Mouse (Mus musculus) hindbrain, embryonic 11.5 days (tissue): Measurements from ENCODE around the gene Tnfrsf21. TPM values are rescaled to one million over a fixed set of nuclear protein-coding genes. Genes with fewer than 3 reads are reported as not detected.

ENCODE experiments used
- ATAC-seq: fragments of 200-750 bp; cut with Nextera tagmentation; 2 replicates; pipeline ENCODE4 v1.8.0; 2017; ENCODE audit warnings: mild to moderate bottlenecking, moderate TSS enrichment, moderate library complexity; ENCODE audit not compliant: low FRiP score
- DNase-seq: peaks from one replicate; pipeline ENCODE4 v3.0.0-alpha.2; 2015; ENCODE audit warnings: low spot score
- H3K27ac ChIP-seq: fragments of 300-500 bp; sonication (generic); 2 replicates; pipeline ENCODE4 v1.5.1; 2014; ENCODE audit warnings: mild to moderate bottlenecking, low read depth, low read length
- H3K27me3 ChIP-seq: fragments of 300-500 bp; sonication (generic); 2 replicates; pipeline ENCODE4 v1.6.1; 2014; ENCODE audit warnings: mild to moderate bottlenecking, low read length, moderate library complexity, mixed read lengths; ENCODE audit not compliant: control insufficient read depth, insufficient read depth
- H3K36me3 ChIP-seq: fragments of 300-500 bp; sonication (generic); 2 replicates; pipeline ENCODE4 v1.6.1; 2014; ENCODE audit warnings: mild to moderate bottlenecking, low read length, moderate library complexity, mixed read lengths; ENCODE audit not compliant: control insufficient read depth, insufficient read depth
- H3K4me1 ChIP-seq: fragments of 300-500 bp; sonication (generic); replicated peaks from 2 replicates; pipeline ENCODE4 v1.6.1; 2014; ENCODE audit warnings: low read length, mixed read lengths; ENCODE audit not compliant: control insufficient read depth, insufficient read depth
- H3K4me2 ChIP-seq: fragments of 300-500 bp; sonication (generic); replicated peaks from 2 replicates; pipeline ENCODE4 v1.6.1; 2014; ENCODE audit warnings: mild to moderate bottlenecking, low read depth, low read length
- H3K4me3 ChIP-seq: fragments of 300-500 bp; sonication (generic); 2 replicates; pipeline ENCODE4 v1.5.1; 2014; ENCODE audit warnings: low read depth, low read length
- H3K9ac ChIP-seq: fragments of 300-500 bp; sonication (generic); 2 replicates; pipeline ENCODE4 v1.6.1; 2014; ENCODE audit warnings: low read depth, low read length
- H3K9me3 ChIP-seq: fragments of 300-500 bp; sonication (generic); 2 replicates; pipeline ENCODE4 v1.6.1; 2016; ENCODE audit warnings: low read length; ENCODE audit not compliant: control insufficient read depth
- WGBS: fragments of 180-500 bp; shearing (Covaris S2); extraction: QIAGEN DNeasy Blood & Tissue Kit; methylation state at CpG from one replicate; pipeline ENCODE4 v1.1.7; 2014; 5-methylcytosine and 5-hydroxymethylcytosine counted together
- polyA plus RNA-seq: library from polyadenylated mRNA; unstranded; fragments of >200 nt; fragmentation: Nextera tagmentation; extraction: Ambion mirVana; gene quantifications from 2 replicates; pipeline ENCODE4 v1.2.1, GENCODE M21; 2014

Tnfrsf21 gene
- polyA plus RNA-seq, 1 experiment from 2014 or later = 29.5 TPM

DNA sequence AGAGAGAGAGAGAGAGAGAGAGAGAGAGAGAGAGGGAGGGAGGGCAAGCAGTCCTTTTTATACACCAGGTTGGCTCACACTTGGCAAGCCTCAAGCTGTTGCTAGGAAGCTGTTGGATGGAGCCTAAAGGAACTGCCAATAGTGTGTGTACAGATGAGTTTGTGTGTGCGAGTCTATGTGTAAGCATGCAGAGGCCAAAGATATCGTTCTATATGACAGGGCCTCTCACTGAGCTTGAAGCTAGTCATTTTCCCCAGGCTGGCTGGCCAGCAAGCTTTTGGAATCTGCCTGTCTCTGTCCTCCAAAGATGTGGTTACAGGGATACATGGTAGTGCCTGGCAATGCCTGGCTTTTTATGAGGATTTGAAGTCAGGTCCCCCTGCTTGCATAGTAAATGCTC lies 104.7 kb downstream of the Tnfrsf21 start:
- ATAC-seq = no peak
- no peak overlapping the region for H3K27ac ChIP-seq
- no peaks in the 10 kb centered on the region for H3K36me3 ChIP-seq
- H3K4me1 ChIP-seq = no peaks in the 10 kb centered on the region
- H3K4me2 ChIP-seq = no peak overlapping the region
- H3K4me3 ChIP-seq = no peak overlapping the region
- WGBS = 94% methylated on average over 2 of the region's 2 CpGs
- H3K27me3 ChIP-seq = no peaks in the 10 kb centered on the region
- no peak overlapping the region for H3K9ac ChIP-seq
- no peaks in the 10 kb centered on the region for H3K9me3 ChIP-seq
- no peak for DNase-seq

DNA sequence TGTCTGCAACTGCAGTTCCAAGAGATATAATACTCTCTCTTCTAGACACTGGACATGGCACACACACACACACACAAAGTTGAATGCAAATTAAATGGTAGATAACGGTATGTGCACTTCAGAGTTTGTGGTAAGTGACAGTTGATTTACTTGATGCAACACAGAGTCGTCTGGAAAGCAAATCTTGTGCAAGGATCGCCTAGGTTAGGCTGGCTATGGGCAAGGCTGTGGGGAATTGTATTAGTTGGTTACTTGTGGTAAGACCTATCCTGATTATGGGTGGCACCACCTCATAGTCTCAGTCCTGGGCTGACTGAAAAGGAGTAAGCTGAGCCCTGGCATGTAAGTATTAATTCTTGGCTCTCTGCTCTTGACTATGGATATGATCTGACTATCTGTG lies 112.0 kb downstream of the Tnfrsf21 start:
- Histone ChIP-seq H3K36me3 (no peaks in the 10 kb centered on the region), H3K4me2 (no peak overlapping the region), H3K27ac (no peak overlapping the region), H3K27me3 (no peaks in the 10 kb centered on the region), H3K9me3 (no peaks in the 10 kb centered on the region), H3K9ac (no peak overlapping the region), H3K4me3 (no peak overlapping the region), H3K4me1 (no peaks in the 10 kb centered on the region)
- WGBS = 88% methylated on average over 3 of the region's 3 CpGs
- no peak for DNase-seq
- ATAC-seq = no peak

DNA sequence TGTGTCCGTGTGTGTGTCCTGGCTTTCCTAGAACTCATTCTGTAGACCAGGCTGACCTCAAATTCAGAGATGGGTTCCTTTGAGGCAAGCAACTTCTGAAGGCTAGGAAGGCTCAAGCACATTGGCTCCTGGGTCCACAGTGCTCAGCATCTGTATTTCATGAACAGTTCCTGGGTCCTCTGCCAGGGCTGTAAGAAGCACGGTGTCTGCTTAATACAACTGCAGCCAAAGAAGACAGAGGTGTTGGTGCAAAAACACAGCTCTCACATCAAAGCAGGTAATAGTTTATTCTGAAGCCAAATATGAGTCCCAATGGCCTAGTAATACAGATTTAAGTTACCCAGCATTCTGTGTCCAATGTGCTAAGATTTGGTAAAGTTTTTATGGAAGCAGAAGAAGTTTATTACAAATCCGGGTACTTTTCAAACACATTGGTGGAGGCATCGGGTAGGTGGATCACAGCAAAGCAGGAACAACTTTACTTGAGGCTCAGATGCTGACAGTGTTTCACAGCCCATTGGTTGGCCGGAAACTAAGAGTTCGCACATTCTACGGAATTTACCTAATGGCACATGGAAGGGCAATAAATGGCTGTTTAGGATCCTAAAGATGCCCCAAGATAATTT lies 112.7 kb downstream of the Tnfrsf21 start:
- Histone ChIP-seq H3K27me3 (no peaks in the 10 kb centered on the region), H3K27ac (no peak overlapping the region), H3K4me3 (no peak overlapping the region), H3K36me3 (no peaks in the 10 kb centered on the region), H3K4me2 (no peak overlapping the region), H3K9ac (no peak overlapping the region), H3K4me1 (no peaks in the 10 kb centered on the region), H3K9me3 (no peaks in the 10 kb centered on the region)
- no peak for ATAC-seq
- DNase-seq = no peak
- 87% methylated on average over 7 of the region's 7 CpGs for WGBS

DNA sequence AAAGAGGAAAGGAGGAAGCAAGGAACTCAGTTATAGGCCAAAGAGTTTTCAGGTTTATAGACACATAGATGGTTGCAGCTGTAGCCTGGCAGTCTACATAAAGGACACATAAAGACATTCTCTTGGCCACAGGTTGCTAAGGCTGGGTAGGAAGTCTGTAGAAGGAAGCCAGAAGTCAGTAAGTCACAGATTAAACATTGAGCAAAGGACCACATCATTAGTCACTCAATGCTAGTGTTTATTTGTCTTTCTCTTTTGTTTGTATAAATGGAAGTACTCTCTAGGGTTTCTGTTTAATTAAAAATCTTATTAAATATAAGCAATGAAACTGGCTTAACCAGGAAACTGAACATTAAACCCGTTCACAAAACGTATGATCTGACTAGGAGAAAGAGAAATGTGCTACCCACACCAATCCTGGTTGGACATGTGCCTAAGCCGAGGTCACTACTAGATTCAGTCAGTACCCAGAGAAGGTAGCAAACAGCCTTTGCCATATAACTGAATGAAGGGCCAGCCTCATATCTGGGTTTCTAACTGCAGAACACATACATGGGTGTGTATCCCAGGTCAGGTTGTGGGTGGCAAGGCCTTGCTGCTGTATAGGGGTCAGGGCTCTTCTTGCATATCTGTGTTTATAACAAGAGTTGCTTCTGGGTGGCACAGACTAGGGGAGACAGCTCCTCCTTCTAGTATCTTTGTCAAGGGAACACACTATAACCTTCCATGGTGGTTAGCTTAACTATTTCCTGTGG lies 113.9 kb downstream of the Tnfrsf21 start:
- H3K27ac ChIP-seq = no peak overlapping the region
- WGBS = 93% methylated on average over 3 of the region's 3 CpGs
- no peak for ATAC-seq
- DNase-seq = no peak
- H3K4me1 ChIP-seq = no peaks in the 10 kb centered on the region
- no peak overlapping the region for H3K9ac ChIP-seq
- H3K36me3 ChIP-seq = no peaks in the 10 kb centered on the region
- no peak overlapping the region for H3K4me2 ChIP-seq
- H3K27me3 ChIP-seq = no peaks in the 10 kb centered on the region
- H3K9me3 ChIP-seq = no peaks in the 10 kb centered on the region
- H3K4me3 ChIP-seq = no peak overlapping the region

DNA sequence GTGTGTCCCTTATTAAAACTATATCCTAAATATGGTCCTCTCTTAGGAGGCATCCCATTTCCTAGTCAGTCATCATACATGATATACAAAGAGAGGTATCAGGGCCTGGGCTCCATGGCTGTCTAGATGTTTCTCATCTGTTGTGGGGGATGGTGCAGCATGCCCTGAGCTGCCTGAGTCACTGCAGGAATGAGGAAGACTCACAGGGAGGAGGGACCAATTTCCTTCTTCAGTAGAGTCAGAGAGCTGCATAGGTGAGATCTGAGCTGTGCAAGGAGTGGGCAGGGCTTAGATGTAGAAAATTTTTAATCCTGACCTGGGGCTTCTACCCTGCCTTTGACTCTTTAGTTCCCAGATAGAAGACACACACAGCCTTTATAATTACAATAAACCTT lies 114.5 kb downstream of the Tnfrsf21 start:
- no peaks in the 10 kb centered on the region for H3K9me3 ChIP-seq
- H3K4me3 ChIP-seq = no peak overlapping the region
- no peak overlapping the region for H3K9ac ChIP-seq
- no peak for ATAC-seq
- H3K4me1 ChIP-seq = no peaks in the 10 kb centered on the region
- no peak overlapping the region for H3K4me2 ChIP-seq
- H3K36me3 ChIP-seq = no peaks in the 10 kb centered on the region
- DNase-seq = no peak
- no peak overlapping the region for H3K27ac ChIP-seq
- H3K27me3 ChIP-seq = no peaks in the 10 kb centered on the region

- H3K36me3 ChIP-seq = no peaks in the 10 kb centered on the region
- no peak overlapping the region for H3K9ac ChIP-seq
- no peaks in the 10 kb centered on the region for H3K27me3 ChIP-seq
- no peak overlapping the region for H3K4me2 ChIP-seq
- H3K4me3 ChIP-seq = no peak overlapping the region
- DNase-seq = no peak
- ATAC-seq = no peak
- H3K9me3 ChIP-seq = no peaks in the 10 kb centered on the region
- 87% methylated on average over 5 of the region's 5 CpGs for WGBS
- H3K4me1 ChIP-seq = no peaks in the 10 kb centered on the region
- no peak overlapping the region for H3K27ac ChIP-seq
These were observed 116.1 kb downstream of the Tnfrsf21 start for GRCm38 (mm10) chr17:43132477-43132876.

DNA sequence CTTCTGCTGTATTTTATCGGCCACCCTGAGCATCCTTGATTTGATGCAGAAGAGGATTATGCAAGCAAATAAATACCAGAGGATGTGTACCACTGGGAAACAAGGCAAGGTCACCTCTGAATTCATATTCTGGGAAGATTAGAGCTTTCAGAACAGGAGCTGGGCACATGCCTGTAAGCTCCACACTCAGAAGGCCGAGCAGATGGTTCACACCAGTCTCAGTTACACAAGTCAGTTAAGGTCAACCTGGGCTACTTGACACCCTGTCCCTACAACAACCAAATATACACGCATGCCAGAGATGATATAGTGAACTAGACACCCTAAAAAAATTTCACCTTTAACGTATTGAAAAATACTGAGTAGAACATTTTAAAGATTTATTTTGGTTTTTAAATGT lies 116.8 kb downstream of the Tnfrsf21 start:
- Histone ChIP-seq H3K36me3 (no peaks in the 10 kb centered on the region), H3K27me3 (no peaks in the 10 kb centered on the region), H3K27ac (no peak overlapping the region), H3K9me3 (no peaks in the 10 kb centered on the region), H3K4me1 (no peaks in the 10 kb centered on the region), H3K4me2 (no peak overlapping the region), H3K4me3 (no peak overlapping the region), H3K9ac (no peak overlapping the region)
- 85% methylated on average over 4 of the region's 4 CpGs for WGBS
- ATAC-seq (no peak), DNase-seq (no peak)

DNA sequence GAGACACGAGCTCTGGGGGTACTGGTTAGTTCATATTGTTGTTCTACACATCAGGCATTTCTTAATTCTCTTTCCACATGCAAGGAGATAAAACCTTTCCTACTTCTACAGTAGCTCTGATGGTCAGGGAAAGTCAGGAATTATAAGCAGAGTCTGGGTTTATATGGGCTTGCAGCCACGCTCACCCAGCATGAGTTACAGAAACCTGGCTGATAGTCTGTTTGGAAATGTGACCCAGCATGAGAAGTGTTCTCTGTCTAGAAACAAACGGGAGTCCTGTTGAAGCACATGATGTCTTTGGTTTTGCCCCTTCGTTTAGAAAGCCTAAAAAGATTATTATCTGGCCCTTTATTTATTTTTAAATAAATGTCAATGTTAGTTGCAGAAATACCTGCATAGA lies 118.6 kb downstream of the Tnfrsf21 start:
- ATAC-seq (no peak), DNase-seq (no peak)
- Histone ChIP-seq H3K4me2 (no peak overlapping the region), H3K4me1 (no peaks in the 10 kb centered on the region), H3K36me3 (no peaks in the 10 kb centered on the region), H3K4me3 (no peak overlapping the region), H3K9ac (no peak overlapping the region), H3K9me3 (no peaks in the 10 kb centered on the region), H3K27me3 (no peaks in the 10 kb centered on the region), H3K27ac (no peak overlapping the region)
- 76% methylated on average over 4 of the region's 4 CpGs for WGBS
